Mouse (Mus musculus) lung, embryonic 15.5 days (tissue): ENCODE results near the gene Slc5a5. TPM values are rescaled to one million over a fixed set of nuclear protein-coding genes. Genes with fewer than 3 reads are reported as not detected.
"Not testable (repeated sequence)": the region's sequence is repeated elsewhere in the genome, so short reads cannot be mapped to it uniquely, and the experiment has no call there.

Experiments
- ATAC-seq: fragments of 200-750 bp; cut with Nextera tagmentation; 2 replicates; pipeline ENCODE4 v1.8.0; 2017; ENCODE audit warnings: moderate number of reproducible peaks, borderline replicate concordance; ENCODE audit not compliant: low FRiP score, low TSS enrichment; ENCODE audit errors: extremely low read depth
- H3K27ac ChIP-seq: fragments of 300-500 bp; sonication (generic); 2 replicates; pipeline ENCODE4 v1.5.1; 2015; ENCODE audit warnings: moderate library complexity, mild to moderate bottlenecking, inconsistent platforms
- H3K27me3 ChIP-seq: fragments of 300-500 bp; sonication (generic); 2 replicates; pipeline ENCODE4 v1.6.1; 2015; ENCODE audit warnings: inconsistent platforms
- H3K36me3 ChIP-seq: fragments of 300-500 bp; sonication (generic); 2 replicates; pipeline ENCODE4 v1.6.1; 2015; ENCODE audit warnings: inconsistent platforms
- H3K4me1 ChIP-seq: fragments of 300-500 bp; sonication (generic); 2 replicates; pipeline ENCODE4 v1.6.1; 2015; ENCODE audit warnings: inconsistent platforms
- H3K4me2 ChIP-seq: fragments of 300-500 bp; sonication (generic); 2 replicates; pipeline ENCODE4 v1.6.1; 2015; ENCODE audit warnings: inconsistent platforms, mild to moderate bottlenecking, moderate library complexity
- H3K4me3 ChIP-seq: fragments of 300-500 bp; sonication (generic); 2 replicates; pipeline ENCODE4 v1.5.1; 2015; ENCODE audit warnings: mild to moderate bottlenecking, inconsistent platforms
- H3K9ac ChIP-seq: fragments of 300-500 bp; sonication (generic); 2 replicates; pipeline ENCODE4 v1.6.1; 2015; ENCODE audit warnings: inconsistent platforms
- H3K9me3 ChIP-seq: fragments of 300-500 bp; sonication (generic); 2 replicates; pipeline ENCODE4 v1.6.1; 2016; ENCODE audit warnings: inconsistent platforms
- whole genome bisulfite sequencing: fragments of 180-500 bp; shearing (Covaris S2); methylation state at CpG from one replicate; pipeline ENCODE4 v1.1.7; 2015; 5-methylcytosine and 5-hydroxymethylcytosine counted together
- polyA plus RNA-seq: library from polyadenylated mRNA; unstranded; fragments of >200 nt; fragmentation: Nextera tagmentation; extraction: Ambion mirVana; gene quantifications from 2 replicates; pipeline ENCODE4 v1.2.1, GENCODE M21; 2015

The Slc5a5 gene
- polyA plus RNA-seq, 1 experiment from 2014 or later = 0.25 TPM

GRCm38 (mm10) chr8:70900872-70901387 is 8.4 kb upstream of the Slc5a5 start:
- peaks cover 19% of the 10 kb centered on the region for H3K4me1 ChIP-seq
- ATAC-seq = no peak
- H3K4me2 ChIP-seq = no peak overlapping the region
- no peak overlapping the region for H3K9ac ChIP-seq
- H3K9me3 ChIP-seq = no peaks in the 10 kb centered on the region
- no peak overlapping the region for H3K4me3 ChIP-seq
- H3K27me3 ChIP-seq = no peaks in the 10 kb centered on the region
- WGBS = 70% methylated on average over 2 of the region's 2 CpGs
- peaks cover under 1% of the 10 kb centered on the region for H3K36me3 ChIP-seq
- H3K27ac ChIP-seq = no peak overlapping the region

DNA sequence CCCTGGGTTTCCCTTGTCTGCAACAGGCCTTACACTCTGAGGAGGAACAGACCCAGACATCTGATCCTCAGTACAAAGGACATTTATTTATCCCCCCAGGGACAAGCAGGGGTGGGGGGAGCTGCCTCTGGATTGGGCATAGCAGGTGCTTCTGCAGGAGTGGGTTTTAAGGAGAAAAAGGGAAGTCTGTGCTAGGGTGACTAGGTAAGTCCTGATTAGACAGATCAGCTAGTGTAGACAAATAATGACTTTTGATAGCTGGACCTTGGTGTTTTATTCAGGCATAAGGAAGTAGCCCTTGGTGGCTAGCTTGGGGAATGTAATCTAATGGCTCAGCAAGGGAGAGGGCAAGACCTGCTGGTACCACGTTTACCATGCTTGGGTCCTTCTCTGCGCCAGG is 6.7 kb upstream of the Slc5a5 start:
- no peak for ATAC-seq
- Histone ChIP-seq H3K27me3 (peaks cover 2% of the 10 kb centered on the region; the same call in 1 of the 2 replicates), H3K9ac (no peak overlapping the region), H3K9me3 (no peaks in the 10 kb centered on the region), H3K4me2 (no peak overlapping the region), H3K36me3 (peaks cover 18% of the 10 kb centered on the region), H3K4me1 (peaks cover 16% of the 10 kb centered on the region), H3K27ac (no peak overlapping the region), H3K4me3 (no peak overlapping the region)
- WGBS = 68% methylated on average over 2 of the region's 2 CpGs

DNA sequence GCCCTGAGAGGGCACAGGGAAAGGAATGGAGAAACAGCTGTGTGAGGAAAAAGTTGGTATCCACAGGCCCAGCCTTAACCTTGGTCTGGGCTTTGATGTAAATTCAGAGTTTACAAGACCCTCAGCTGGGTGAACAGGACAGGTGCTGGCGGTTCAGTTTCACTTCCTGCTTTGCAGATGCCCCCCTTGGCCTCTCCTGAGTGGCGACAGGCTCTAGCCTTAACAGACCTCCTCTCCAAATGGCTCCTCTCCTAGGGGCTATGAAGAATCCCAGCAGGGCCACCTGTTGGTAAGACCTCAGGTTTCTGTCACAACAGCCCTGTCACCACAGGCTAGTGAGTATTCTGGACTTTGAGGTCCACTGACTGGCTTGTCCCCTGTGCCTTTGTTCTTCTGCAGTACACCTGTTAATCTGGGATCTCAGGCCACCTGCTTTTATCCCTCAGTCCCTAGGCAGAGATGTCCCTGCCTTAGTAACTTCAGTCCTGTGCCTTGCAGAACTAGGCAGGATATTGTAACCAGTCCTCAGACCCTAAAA is 6.2 kb upstream of the Slc5a5 start:
- H3K4me3 ChIP-seq = no peak overlapping the region
- no peak overlapping the region for H3K27ac ChIP-seq

DNA sequence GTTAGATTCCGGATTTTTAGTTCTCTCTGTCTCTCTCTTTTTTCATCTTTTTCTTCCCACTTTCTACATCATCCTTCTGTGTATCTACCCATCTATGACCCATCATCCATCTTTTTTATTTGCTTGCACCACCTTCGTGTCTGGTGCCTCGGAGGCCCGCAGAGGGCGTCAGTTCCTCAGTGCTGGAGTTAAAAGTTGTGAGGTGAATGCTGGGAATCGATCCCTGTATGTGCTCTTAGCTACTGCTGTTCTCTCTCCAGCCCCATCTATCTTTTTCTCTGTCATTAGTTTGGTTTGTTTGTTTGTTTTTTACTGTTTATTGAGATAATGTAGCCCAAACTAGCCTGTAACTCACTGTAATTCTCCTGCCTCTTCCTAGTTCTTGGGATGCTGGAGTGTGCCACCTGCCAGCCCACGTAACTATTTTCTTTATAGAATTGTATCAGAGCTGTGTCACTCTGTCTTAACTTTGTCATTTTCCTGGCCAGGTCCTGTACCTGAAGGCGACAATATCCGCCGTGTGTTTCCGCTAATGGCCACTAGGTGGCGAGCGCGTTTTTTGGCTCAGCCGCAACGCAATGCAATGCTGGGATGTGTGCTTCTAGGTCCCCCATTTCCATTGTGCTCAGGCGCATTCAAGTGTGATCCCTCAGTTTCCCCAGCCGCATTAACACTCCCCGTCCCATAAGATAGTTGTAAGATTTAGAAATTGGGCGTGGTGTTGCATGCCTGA is 5.3 kb upstream of the Slc5a5 start:
- WGBS = under 1% methylated on average over 20 of the region's 20 CpGs
- peak; percentile 28 for ATAC-seq
- Histone ChIP-seq H3K9me3 (no peaks in the 10 kb centered on the region), H3K36me3 (peaks cover 24% of the 10 kb centered on the region), H3K9ac (peak overlapping the region; percentile 81), H3K27me3 (peaks cover 14% of the 10 kb centered on the region), H3K27ac (peak overlapping the region; percentile 91), H3K4me3 (peak overlapping the region; percentile 68), H3K4me1 (peaks cover 16% of the 10 kb centered on the region), H3K4me2 (peak overlapping the region; percentile 83)

More for the DNA sequence above, 6.2 kb upstream of the Slc5a5 start:
- peaks cover 23% of the 10 kb centered on the region for H3K36me3 ChIP-seq
- H3K4me2 ChIP-seq = peak overlapping the region; percentile 83; the same call in 1 of the 2 replicates
- ATAC-seq = no peak
- peaks cover 16% of the 10 kb centered on the region for H3K4me1 ChIP-seq
- peak overlapping the region; percentile 81; the same call in 1 of the 2 replicates for H3K9ac ChIP-seq
- H3K9me3 ChIP-seq = no peaks in the 10 kb centered on the region
- 42% methylated on average over 2 of the region's 2 CpGs for WGBS
- peaks cover 6% of the 10 kb centered on the region; the same call in 1 of the 2 replicates for H3K27me3 ChIP-seq

- WGBS = under 1% methylated on average over 60 of the region's 60 CpGs
- ATAC-seq = peak; percentile 97
- peaks cover 24% of the 10 kb centered on the region for H3K36me3 ChIP-seq
- H3K9me3 ChIP-seq = no peaks in the 10 kb centered on the region
- H3K27me3 ChIP-seq = peaks cover 21% of the 10 kb centered on the region
- H3K4me2 ChIP-seq = peak within 1 kb of the TSS; percentile 91
- peak within 1 kb of the TSS; percentile 91 for H3K27ac ChIP-seq
- peak within 1 kb of the TSS; percentile 86 for H3K9ac ChIP-seq
- H3K4me1 ChIP-seq = peaks cover 22% of the 10 kb centered on the region
- peak within 1 kb of the TSS; percentile 68 for H3K4me3 ChIP-seq
Observed at GRCm38 (mm10) chr8:70897021-70897680, 4.6 kb upstream of the Slc5a5 start, which contains the start of gene Rpl18a. TSS of gene Rpl18a (minus strand) at chr8:70897412.

GRCm38 (mm10) chr8:70896316-70897020 is 3.9 kb upstream of the Slc5a5 start:
- Histone ChIP-seq H3K4me2 (peak overlapping the region; percentile 91), H3K27me3 (peaks cover 28% of the 10 kb centered on the region), H3K27ac (peak overlapping the region; percentile 58), H3K9ac (peak overlapping the region; percentile 86), H3K9me3 (no peaks in the 10 kb centered on the region), H3K4me1 (peaks cover 29% of the 10 kb centered on the region), H3K4me3 (peak overlapping the region; percentile 68), H3K36me3 (peaks cover 24% of the 10 kb centered on the region)
- no peak for ATAC-seq
- WGBS = 3% methylated on average over 25 of the region's 25 CpGs

DNA sequence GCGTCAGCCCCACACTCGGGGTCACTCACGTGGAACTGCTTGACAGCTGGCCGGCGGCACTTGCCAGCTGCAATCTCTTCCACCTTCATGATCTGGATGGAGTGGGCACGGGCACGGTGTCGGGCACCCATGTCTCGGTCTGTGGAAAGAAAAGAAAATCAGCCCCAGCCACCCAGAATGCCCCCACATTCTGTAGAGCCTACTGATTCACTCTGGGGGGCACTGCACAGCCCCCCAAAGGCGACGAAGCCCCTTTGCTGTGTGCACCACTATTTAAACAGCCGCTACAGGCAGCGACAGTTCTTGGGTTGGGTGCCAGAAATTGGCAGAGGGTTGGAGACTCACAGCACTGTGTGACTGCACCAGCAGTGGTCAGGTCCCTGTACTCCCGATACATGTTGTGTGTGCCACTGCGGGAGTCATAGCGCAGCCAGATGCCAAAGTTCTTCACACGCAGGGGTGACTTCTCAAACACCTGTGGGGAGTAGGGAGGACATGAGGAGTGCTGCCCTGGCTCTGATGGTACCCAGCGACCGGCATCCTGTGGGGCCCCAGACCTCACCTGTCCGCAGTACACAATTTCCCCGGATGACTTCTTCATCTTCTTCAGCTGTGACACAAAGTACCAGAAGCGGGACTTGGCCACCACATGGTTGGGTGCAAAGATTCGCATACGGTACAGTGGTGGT is 3.2 kb upstream of the Slc5a5 start:
- peaks cover 30% of the 10 kb centered on the region for H3K4me1 ChIP-seq
- H3K36me3 ChIP-seq = peaks cover 24% of the 10 kb centered on the region
- H3K27ac ChIP-seq, ATAC-seq, H3K9me3 ChIP-seq: not testable (repeated sequence)
- H3K9ac ChIP-seq = peak overlapping the region; percentile 86; the same call in 1 of the 2 replicates
- peaks cover 35% of the 10 kb centered on the region for H3K27me3 ChIP-seq
- 75% methylated on average over 24 of the region's 24 CpGs for WGBS
- H3K4me3 ChIP-seq = peak overlapping the region; percentile 68
- H3K4me2 ChIP-seq = peak overlapping the region; percentile 91

- WGBS = 86% methylated on average over 8 of the region's 8 CpGs
- Histone ChIP-seq H3K36me3 (peaks cover 24% of the 10 kb centered on the region), H3K9me3 (no peaks in the 10 kb centered on the region), H3K4me2 (no peak overlapping the region), H3K9ac (no peak overlapping the region), H3K27me3 (peaks cover 42% of the 10 kb centered on the region), H3K27ac (no peak overlapping the region), H3K4me1 (peaks cover 30% of the 10 kb centered on the region), H3K4me3 (no peak overlapping the region)
- ATAC-seq = no peak
Observed at GRCm38 (mm10) chr8:70894771-70895545, 2.4 kb upstream of the Slc5a5 start.

- peaks cover 24% of the 10 kb centered on the region for H3K36me3 ChIP-seq
- H3K4me3 ChIP-seq = no peak overlapping the region
- WGBS = 64% methylated on average over 2 of the region's 2 CpGs
- H3K9me3 ChIP-seq = no peaks in the 10 kb centered on the region
- H3K4me1 ChIP-seq = peaks cover 30% of the 10 kb centered on the region
- no peak overlapping the region for H3K27ac ChIP-seq
- no peak overlapping the region for H3K9ac ChIP-seq
- ATAC-seq = no peak
- H3K27me3 ChIP-seq = peaks cover 42% of the 10 kb centered on the region
- H3K4me2 ChIP-seq = no peak overlapping the region
Observed at GRCm38 (mm10) chr8:70894385-70894720, 1.8 kb upstream of the Slc5a5 start.

DNA sequence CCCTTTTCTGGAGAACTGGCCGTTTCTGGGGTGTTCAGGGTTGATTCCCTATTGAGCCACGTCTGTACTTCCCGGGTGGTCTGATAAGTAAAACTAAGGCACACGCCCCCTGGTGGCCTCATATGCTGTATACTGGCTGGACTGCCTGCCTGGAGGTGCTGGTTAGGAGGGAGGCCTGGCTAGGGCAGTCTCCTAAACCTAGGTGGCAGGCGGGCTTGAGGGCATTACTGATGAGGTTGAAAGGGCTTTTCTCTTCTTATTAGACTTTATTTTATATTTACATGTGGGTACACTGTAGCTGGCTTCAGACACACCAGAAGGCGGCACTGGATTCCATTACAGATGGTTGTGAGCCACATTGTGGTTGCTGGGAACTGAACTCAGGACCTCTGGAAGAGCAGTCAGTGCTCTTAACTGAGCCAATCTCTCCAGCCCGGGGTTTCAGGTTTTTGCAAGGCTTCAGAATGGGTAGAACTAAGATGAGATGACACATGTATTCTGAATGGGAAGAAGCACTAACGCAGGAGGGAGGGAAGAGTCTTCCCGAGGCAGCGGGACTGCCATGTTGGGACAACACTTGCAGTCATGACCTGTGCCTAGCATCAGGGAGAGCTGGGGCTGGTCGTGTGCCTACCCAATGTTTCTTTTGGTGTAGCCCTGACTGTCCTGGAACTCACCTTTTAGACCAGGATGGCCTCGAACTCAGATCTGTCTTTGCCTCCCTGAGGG is 1.3 kb upstream of the Slc5a5 start:
- Histone ChIP-seq H3K9me3 (no peaks in the 10 kb centered on the region), H3K4me1 (peaks cover 30% of the 10 kb centered on the region), H3K4me2 (no peak overlapping the region), H3K36me3 (peaks cover 24% of the 10 kb centered on the region), H3K9ac (no peak overlapping the region), H3K4me3 (no peak overlapping the region), H3K27me3 (peaks cover 42% of the 10 kb centered on the region), H3K27ac (no peak overlapping the region)
- 31% methylated on average over 12 of the region's 12 CpGs for WGBS
- peak; percentile 41; the same call in 1 of the 2 replicates for ATAC-seq
